Mouse (Mus musculus) G1E-ER4 (cell line): ENCODE data around the gene Dgkd. TPM values are rescaled to one million over a fixed set of nuclear protein-coding genes. Genes with fewer than 3 reads are reported as not detected.

Source experiments
- GATA1 ChIP-seq: IDR thresholded peaks from one replicate; pipeline ENCODE4 v1.8.0; 2012; ENCODE audit warnings: low read length, inconsistent platforms
- polyA plus RNA-seq: library from polyadenylated mRNA; stranded (reverse); fragments of >175 nt; gene quantifications from 2 replicates; pipeline ENCODE4 v1.2.3, GENCODE M21; 2012

Gene Dgkd
- polyA plus RNA-seq, 1 experiment, result 15.5 TPM

DNA sequence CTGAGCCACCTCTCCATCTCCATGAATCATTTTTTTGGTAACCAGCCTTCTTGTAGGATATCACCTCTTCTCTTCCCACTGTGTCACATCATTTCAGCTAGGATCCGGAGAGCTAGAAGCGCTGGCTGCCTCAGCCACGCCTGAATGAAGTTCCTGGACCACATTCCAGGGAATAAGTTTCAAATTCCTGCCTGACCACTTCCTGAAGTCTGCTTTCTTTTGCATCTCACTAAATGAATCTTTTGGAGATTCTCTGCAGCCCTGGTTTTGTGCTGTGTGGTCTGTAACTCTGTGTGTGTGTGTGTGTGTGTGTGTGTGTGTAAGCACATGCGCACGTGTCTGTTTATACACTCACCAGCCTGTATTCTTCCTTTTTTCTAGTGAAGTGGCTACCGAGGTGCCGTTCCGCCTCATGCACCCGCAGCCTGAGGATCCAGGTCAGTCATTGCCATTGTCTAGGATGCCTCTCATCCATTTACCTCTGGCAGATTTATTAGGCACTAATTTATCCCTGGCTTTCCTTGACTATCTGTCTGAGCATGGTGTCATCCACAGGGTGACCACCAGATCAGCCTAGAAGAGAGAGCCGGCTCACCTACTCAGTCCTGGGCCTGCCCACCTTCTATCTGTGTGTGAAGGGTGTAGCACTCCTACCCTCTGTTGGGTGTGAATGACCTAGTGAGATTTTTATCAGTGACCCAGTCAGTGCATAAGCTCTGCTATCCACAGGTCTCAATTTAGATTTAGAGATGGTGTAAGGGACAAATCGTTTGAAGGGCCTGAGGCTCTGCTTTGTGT is 12.5 kb upstream of the Dgkd start:
- no peak for TF ChIP-seq GATA1

DNA sequence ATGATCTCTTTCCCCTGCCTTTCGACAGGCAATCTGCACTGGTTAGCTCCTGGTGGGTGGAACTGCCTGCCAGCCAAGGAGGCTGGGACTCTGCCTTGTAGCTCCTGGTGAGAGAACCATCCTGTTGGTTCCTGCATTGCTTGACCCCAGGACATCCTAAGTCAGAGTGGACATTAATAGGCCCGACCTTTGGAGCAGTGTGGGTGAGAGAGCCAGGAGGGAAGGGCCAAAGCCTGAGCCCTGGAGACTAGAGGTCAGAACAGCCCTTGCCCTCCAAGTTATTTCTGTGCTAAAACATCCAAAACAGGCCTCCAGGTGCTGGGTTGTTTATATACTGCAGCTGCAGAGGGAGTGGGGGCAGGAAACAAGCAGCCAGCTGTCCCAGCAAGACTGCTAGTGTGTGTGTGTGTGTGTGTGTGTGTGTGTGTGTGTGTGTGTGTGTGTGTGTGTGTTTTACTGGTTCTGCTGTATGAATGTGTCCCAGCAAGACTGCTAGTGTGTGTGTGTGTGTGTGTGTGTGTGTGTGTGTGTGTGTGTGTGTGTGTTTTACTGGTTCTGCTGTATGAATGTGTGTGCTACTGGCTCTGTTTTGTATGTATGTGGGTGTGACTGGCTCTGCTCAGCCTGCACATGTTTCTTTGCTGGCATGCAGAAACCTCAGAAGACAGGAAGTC is 6.1 kb upstream of the Dgkd start:
- TF ChIP-seq GATA1, result no peak

- TF ChIP-seq GATA1, result no peak
Observed at GRCm38 (mm10) chr1:87847475-87848168, 5.5 kb upstream of the Dgkd start.

DNA sequence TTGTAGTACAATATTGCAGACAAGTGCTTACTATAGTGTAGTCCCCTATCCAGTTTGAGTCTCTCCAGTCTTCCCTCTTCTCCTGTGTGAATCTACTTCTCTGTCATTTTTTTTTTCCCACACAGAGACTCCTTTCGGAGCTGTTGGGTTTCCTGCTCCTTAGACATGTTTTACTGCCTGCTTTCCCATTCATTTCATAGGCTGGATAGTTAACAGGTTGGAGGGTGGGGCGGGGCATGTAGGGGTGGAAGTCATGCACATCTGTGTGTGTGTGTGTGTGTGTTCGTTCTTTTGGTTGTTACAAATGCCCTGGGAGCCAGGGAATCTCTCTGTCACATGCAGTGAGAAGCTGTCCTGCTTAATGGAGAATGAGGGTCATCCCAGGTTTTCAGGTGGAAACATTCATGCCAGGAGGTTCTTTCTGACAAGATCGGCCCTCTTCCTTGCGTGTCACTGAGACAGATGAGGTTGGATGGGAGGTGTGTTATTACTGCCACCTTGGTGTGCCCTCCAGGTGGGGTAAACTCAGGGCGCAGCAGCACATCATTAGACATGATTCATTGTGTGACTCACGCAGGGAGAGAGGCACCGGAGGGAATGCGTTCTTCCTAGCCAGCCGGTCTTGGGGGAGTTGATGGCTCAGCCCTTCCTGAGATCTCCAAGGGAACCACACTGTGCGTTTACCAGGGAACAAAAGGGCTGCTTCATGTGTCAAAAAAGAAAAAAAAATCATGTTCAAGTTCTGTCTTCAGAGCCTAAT is 4.7 kb upstream of the Dgkd start:
- TF ChIP-seq GATA1, result no peak

GRCm38 (mm10) chr1:87849278-87849677 is 3.8 kb upstream of the Dgkd start:
- peak; percentile 6 for TF ChIP-seq GATA1

GRCm38 (mm10) chr1:87851344-87851743 is 1.7 kb upstream of the Dgkd start:
- no peak for TF ChIP-seq GATA1

DNA sequence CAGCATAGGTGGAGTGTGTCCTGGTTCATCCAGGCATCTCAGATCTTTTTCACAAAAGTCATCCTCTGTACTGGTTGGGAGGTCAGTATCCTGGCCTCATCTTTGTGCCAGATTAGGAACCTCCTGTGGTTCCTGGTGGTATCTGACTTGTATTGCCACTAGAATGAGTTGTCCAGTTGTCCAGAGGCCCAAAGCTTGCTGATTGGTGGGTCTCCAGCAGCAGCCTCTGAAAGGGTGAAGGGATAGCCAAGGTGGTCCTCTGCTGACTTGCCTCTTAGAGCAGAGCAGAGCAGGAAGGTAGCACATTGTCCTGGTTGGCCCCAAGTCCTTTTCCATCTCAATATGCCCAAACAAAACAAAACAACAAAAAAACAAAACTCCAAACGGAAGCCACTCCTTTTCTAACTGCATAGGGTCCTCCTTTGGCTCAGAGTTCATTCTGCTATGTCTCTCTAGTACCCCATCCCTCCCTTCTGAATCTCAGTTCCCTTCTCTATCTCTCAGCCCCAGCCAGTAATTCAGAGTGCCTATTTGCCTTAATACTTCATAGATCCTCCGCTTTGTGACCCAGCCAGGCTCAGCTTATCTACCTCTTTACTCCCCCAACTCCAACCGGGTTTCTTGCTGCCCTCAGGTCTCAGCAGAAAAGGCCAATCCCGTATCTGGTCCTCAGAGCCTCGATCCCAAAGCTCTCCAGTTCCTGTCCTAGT is 851 bp upstream of the Dgkd start:
- TF ChIP-seq GATA1, result no peak

GRCm38 (mm10) chr1:87853601-87854361 is 694 bp downstream of the Dgkd start:
- no peak for TF ChIP-seq GATA1

DNA sequence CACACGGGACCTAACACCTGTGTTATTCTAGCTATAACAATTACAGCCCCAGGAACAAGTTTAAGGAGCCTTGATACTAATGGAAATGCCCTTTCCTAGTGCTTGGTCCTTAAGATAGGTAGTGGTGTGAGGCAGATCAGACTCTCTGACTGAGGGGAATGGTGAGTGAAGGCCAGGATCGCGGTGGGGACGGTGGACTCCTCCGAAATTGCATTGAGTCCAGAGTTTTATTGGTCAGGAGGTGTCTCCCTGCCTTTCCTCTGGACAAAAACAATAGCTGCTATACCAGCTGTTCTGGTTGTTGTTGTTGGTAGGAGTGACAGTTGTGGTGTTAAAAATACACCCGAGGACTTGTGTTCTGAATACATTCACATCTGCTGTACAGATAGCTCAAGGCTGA is 1.3 kb downstream of the Dgkd start:
- no peak for TF ChIP-seq GATA1

GRCm38 (mm10) chr1:87854851-87855251 is 1.8 kb downstream of the Dgkd start:
- TF ChIP-seq GATA1, result no peak

DNA sequence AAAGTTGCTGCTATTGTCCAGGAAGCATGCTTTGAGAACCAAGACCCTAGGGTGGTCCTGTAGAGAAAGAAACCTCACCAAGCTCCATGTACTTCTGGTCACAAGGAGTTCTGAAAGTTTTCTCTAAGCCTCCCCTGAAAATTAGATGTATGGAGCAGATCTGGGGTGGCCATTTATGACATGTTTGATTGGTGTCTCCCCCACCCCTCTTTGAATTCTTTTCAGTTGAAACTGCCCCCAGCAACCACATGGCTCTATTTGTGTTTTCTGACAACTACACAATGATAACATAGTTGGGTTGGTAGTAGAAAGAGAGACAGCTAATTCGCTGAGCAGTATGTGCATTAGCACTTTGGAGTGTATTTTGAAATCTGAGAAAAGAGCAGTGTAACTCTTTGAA is 2.4 kb downstream of the Dgkd start:
- TF ChIP-seq GATA1, result no peak

GRCm38 (mm10) chr1:87856823-87857222 is 3.7 kb downstream of the Dgkd start:
- no peak for TF ChIP-seq GATA1

- TF ChIP-seq GATA1, result no peak
Observed at GRCm38 (mm10) chr1:87858031-87858430, 4.9 kb downstream of the Dgkd start.

- no peak for TF ChIP-seq GATA1
Observed at GRCm38 (mm10) chr1:87858529-87858928, 5.4 kb downstream of the Dgkd start.
